Mouse (Mus musculus) stomach, postnatal 0 days (tissue): ENCODE measurements around the gene Iqcg.

Experiments used
- CTCF ChIP-seq: IDR thresholded peaks from 2 replicates; pipeline ENCODE4 v1.5.1; 2016; ENCODE audit warnings: antibody characterized with exemption, low read depth, mild to moderate bottlenecking, moderate library complexity
- EP300 ChIP-seq: optimal IDR thresholded peaks from 2 replicates; pipeline ENCODE3; 2016; ENCODE audit warnings: antibody characterized with exemption

GRCm38 (mm10) chr16:33055655-33056054 lies 363 bp downstream of the Iqcg start:
- TF ChIP-seq CTCF (no peak), EP300 (no peak)
